Mouse (Mus musculus): ENCODE results near the gene Ube4b. TPM values are rescaled to one million over a fixed set of nuclear protein-coding genes. Genes with fewer than 3 reads are reported as not detected.

Gene Ube4b
- polyA plus RNA-seq, 1 experiment from 2014 or later, result 49.5 TPM

- Histone ChIP-seq H3K9me3 (ENCODE audit: control insufficient read depth, low read length) (no peaks in the 10 kb centered on the region), H3K4me2 (ENCODE audit: low read depth, severe bottlenecking) (no peak overlapping the region), H3K4me1 (ENCODE audit: control insufficient read depth, insufficient read depth, low read length) (no peaks in the 10 kb centered on the region), H3K36me3 (ENCODE audit: control insufficient read depth, insufficient read depth, low read length) (peaks cover 12% of the 10 kb centered on the region), H3K9ac (ENCODE audit: low read length) (no peak overlapping the region), H3K27me3 (ENCODE audit: control insufficient read depth, insufficient read depth, low read length) (no peaks in the 10 kb centered on the region), H3K27ac (replicated peaks; ENCODE audit: low read depth, low read length) (no peak overlapping the region), H3K4me3 (ENCODE audit: low read depth, low read length) (no peak overlapping the region)
- ATAC-seq (ENCODE audit: insufficient number of reproducible peaks, low FRiP score, low TSS enrichment, low read depth) (no peak), DNase-seq (ENCODE audit: low spot score) (no peak)
- 89% methylated on average over 9 of the region's 9 CpGs for WGBS
These were observed 89.2 kb downstream of the Ube4b start for GRCm38 (mm10) chr4:149337353-149337752.

GRCm38 (mm10) chr4:149336302-149336701 is 90.2 kb downstream of the Ube4b start:
- ATAC-seq (ENCODE audit: insufficient number of reproducible peaks, low FRiP score, low TSS enrichment, low read depth), result no peak
- H3K4me3 ChIP-seq (ENCODE audit: low read depth, low read length), result no peak overlapping the region
- H3K27me3 ChIP-seq (ENCODE audit: control insufficient read depth, insufficient read depth, low read length), result no peaks in the 10 kb centered on the region
- WGBS, result 93% methylated on average over 7 of the region's 7 CpGs
- no peak overlapping the region for H3K27ac ChIP-seq (replicated peaks; ENCODE audit: low read depth, low read length)
- DNase-seq (ENCODE audit: low spot score), result no peak
- no peaks in the 10 kb centered on the region for H3K9me3 ChIP-seq (ENCODE audit: control insufficient read depth, low read length)
- H3K36me3 ChIP-seq (ENCODE audit: control insufficient read depth, insufficient read depth, low read length), result peaks cover 15% of the 10 kb centered on the region
- H3K4me2 ChIP-seq (ENCODE audit: low read depth, severe bottlenecking), result no peak overlapping the region
- H3K4me1 ChIP-seq (ENCODE audit: control insufficient read depth, insufficient read depth, low read length), result no peaks in the 10 kb centered on the region
- H3K9ac ChIP-seq (ENCODE audit: low read length), result no peak overlapping the region

GRCm38 (mm10) chr4:149334881-149335280 is 91.7 kb downstream of the Ube4b start:
- Histone ChIP-seq H3K9ac (ENCODE audit: low read length) (no peak overlapping the region), H3K27ac (replicated peaks; ENCODE audit: low read depth, low read length) (no peak overlapping the region), H3K4me2 (ENCODE audit: low read depth, severe bottlenecking) (no peak overlapping the region), H3K4me3 (ENCODE audit: low read depth, low read length) (no peak overlapping the region), H3K27me3 (ENCODE audit: control insufficient read depth, insufficient read depth, low read length) (no peaks in the 10 kb centered on the region), H3K9me3 (ENCODE audit: control insufficient read depth, low read length) (no peaks in the 10 kb centered on the region), H3K4me1 (ENCODE audit: control insufficient read depth, insufficient read depth, low read length) (no peaks in the 10 kb centered on the region), H3K36me3 (ENCODE audit: control insufficient read depth, insufficient read depth, low read length) (peaks cover 29% of the 10 kb centered on the region)
- no peak for ATAC-seq (ENCODE audit: insufficient number of reproducible peaks, low FRiP score, low TSS enrichment, low read depth)
- DNase-seq (ENCODE audit: low spot score), result no peak
- 94% methylated on average over 11 of the region's 11 CpGs for WGBS

- H3K36me3 ChIP-seq (ENCODE audit: control insufficient read depth, insufficient read depth, low read length), result peaks cover 36% of the 10 kb centered on the region
- no peak overlapping the region for H3K27ac ChIP-seq (replicated peaks; ENCODE audit: low read depth, low read length)
- no peak for ATAC-seq (ENCODE audit: insufficient number of reproducible peaks, low FRiP score, low TSS enrichment, low read depth)
- H3K9me3 ChIP-seq (ENCODE audit: control insufficient read depth, low read length), result no peaks in the 10 kb centered on the region
- no peak for DNase-seq (ENCODE audit: low spot score)
- no peaks in the 10 kb centered on the region for H3K27me3 ChIP-seq (ENCODE audit: control insufficient read depth, insufficient read depth, low read length)
- no peak overlapping the region for H3K4me2 ChIP-seq (ENCODE audit: low read depth, severe bottlenecking)
- H3K9ac ChIP-seq (ENCODE audit: low read length), result no peak overlapping the region
- no peak overlapping the region for H3K4me3 ChIP-seq (ENCODE audit: low read depth, low read length)
- 91% methylated on average over 7 of the region's 7 CpGs for WGBS
- no peaks in the 10 kb centered on the region for H3K4me1 ChIP-seq (ENCODE audit: control insufficient read depth, insufficient read depth, low read length)
These were observed 93.8 kb downstream of the Ube4b start for GRCm38 (mm10) chr4:149332726-149333125.

GRCm38 (mm10) chr4:149330495-149330894 is 96.1 kb downstream of the Ube4b start:
- Histone ChIP-seq H3K4me1 (ENCODE audit: control insufficient read depth, insufficient read depth, low read length) (no peaks in the 10 kb centered on the region), H3K4me3 (ENCODE audit: low read depth, low read length) (no peak overlapping the region), H3K36me3 (ENCODE audit: control insufficient read depth, insufficient read depth, low read length) (peaks cover 39% of the 10 kb centered on the region), H3K27ac (replicated peaks; ENCODE audit: low read depth, low read length) (no peak overlapping the region), H3K4me2 (ENCODE audit: low read depth, severe bottlenecking) (no peak overlapping the region), H3K9ac (ENCODE audit: low read length) (no peak overlapping the region), H3K27me3 (ENCODE audit: control insufficient read depth, insufficient read depth, low read length) (no peaks in the 10 kb centered on the region), H3K9me3 (ENCODE audit: control insufficient read depth, low read length) (no peaks in the 10 kb centered on the region)
- ATAC-seq (ENCODE audit: insufficient number of reproducible peaks, low FRiP score, low TSS enrichment, low read depth), result no peak
- WGBS, result 96% methylated on average over 5 of the region's 5 CpGs
- no peak for DNase-seq (ENCODE audit: low spot score)

- Histone ChIP-seq H3K4me3 (ENCODE audit: low read depth, low read length) (no peak overlapping the region), H3K27ac (replicated peaks; ENCODE audit: low read depth, low read length) (no peak overlapping the region), H3K4me1 (ENCODE audit: control insufficient read depth, insufficient read depth, low read length) (no peaks in the 10 kb centered on the region), H3K27me3 (ENCODE audit: control insufficient read depth, insufficient read depth, low read length) (no peaks in the 10 kb centered on the region), H3K9ac (ENCODE audit: low read length) (no peak overlapping the region), H3K36me3 (ENCODE audit: control insufficient read depth, insufficient read depth, low read length) (peaks cover 34% of the 10 kb centered on the region), H3K4me2 (ENCODE audit: low read depth, severe bottlenecking) (no peak overlapping the region), H3K9me3 (ENCODE audit: control insufficient read depth, low read length) (no peaks in the 10 kb centered on the region)
- no peak for DNase-seq (ENCODE audit: low spot score)
- ATAC-seq (ENCODE audit: insufficient number of reproducible peaks, low FRiP score, low TSS enrichment, low read depth), result no peak
- WGBS, result 91% methylated on average over 4 of the region's 4 CpGs
These were observed 97.8 kb downstream of the Ube4b start for GRCm38 (mm10) chr4:149328735-149329134.

- WGBS, result 93% methylated on average over 7 of the region's 7 CpGs
- no peaks in the 10 kb centered on the region for H3K4me1 ChIP-seq (ENCODE audit: control insufficient read depth, insufficient read depth, low read length)
- H3K36me3 ChIP-seq (ENCODE audit: control insufficient read depth, insufficient read depth, low read length), result peaks cover 32% of the 10 kb centered on the region
- no peak for DNase-seq (ENCODE audit: low spot score)
- no peak for ATAC-seq (ENCODE audit: insufficient number of reproducible peaks, low FRiP score, low TSS enrichment, low read depth)
- H3K4me3 ChIP-seq (ENCODE audit: low read depth, low read length), result no peak overlapping the region
- H3K27ac ChIP-seq (replicated peaks; ENCODE audit: low read depth, low read length), result no peak overlapping the region
- no peaks in the 10 kb centered on the region for H3K27me3 ChIP-seq (ENCODE audit: control insufficient read depth, insufficient read depth, low read length)
- no peak overlapping the region for H3K9ac ChIP-seq (ENCODE audit: low read length)
- H3K4me2 ChIP-seq (ENCODE audit: low read depth, severe bottlenecking), result no peak overlapping the region
- H3K9me3 ChIP-seq (ENCODE audit: control insufficient read depth, low read length), result no peaks in the 10 kb centered on the region
These were observed 99.3 kb downstream of the Ube4b start for GRCm38 (mm10) chr4:149327281-149327680.

GRCm38 (mm10) chr4:149325411-149326162 is 101.0 kb downstream of the Ube4b start:
- Histone ChIP-seq H3K4me3 (ENCODE audit: low read depth, low read length) (no peak overlapping the region), H3K36me3 (ENCODE audit: control insufficient read depth, insufficient read depth, low read length) (peaks cover 18% of the 10 kb centered on the region), H3K4me1 (ENCODE audit: control insufficient read depth, insufficient read depth, low read length) (no peaks in the 10 kb centered on the region), H3K4me2 (ENCODE audit: low read depth, severe bottlenecking) (no peak overlapping the region), H3K27ac (replicated peaks; ENCODE audit: low read depth, low read length) (no peak overlapping the region), H3K9ac (ENCODE audit: low read length) (no peak overlapping the region), H3K9me3 (ENCODE audit: control insufficient read depth, low read length) (no peaks in the 10 kb centered on the region), H3K27me3 (ENCODE audit: control insufficient read depth, insufficient read depth, low read length) (no peaks in the 10 kb centered on the region)
- ATAC-seq (ENCODE audit: insufficient number of reproducible peaks, low FRiP score, low TSS enrichment, low read depth) (no peak), DNase-seq (ENCODE audit: low spot score) (no peak)
- WGBS, result 89% methylated on average over 10 of the region's 10 CpGs

GRCm38 (mm10) chr4:149323730-149324129 is 102.8 kb downstream of the Ube4b start:
- Histone ChIP-seq H3K36me3 (ENCODE audit: control insufficient read depth, insufficient read depth, low read length) (peaks cover 3% of the 10 kb centered on the region; the same call in 1 of the 2 replicates), H3K9ac (ENCODE audit: low read length) (no peak overlapping the region), H3K4me3 (ENCODE audit: low read depth, low read length) (no peak overlapping the region), H3K27ac (replicated peaks; ENCODE audit: low read depth, low read length) (no peak overlapping the region), H3K9me3 (ENCODE audit: control insufficient read depth, low read length) (no peaks in the 10 kb centered on the region), H3K4me1 (ENCODE audit: control insufficient read depth, insufficient read depth, low read length) (no peaks in the 10 kb centered on the region), H3K4me2 (ENCODE audit: low read depth, severe bottlenecking) (no peak overlapping the region), H3K27me3 (ENCODE audit: control insufficient read depth, insufficient read depth, low read length) (no peaks in the 10 kb centered on the region)
- ATAC-seq (ENCODE audit: insufficient number of reproducible peaks, low FRiP score, low TSS enrichment, low read depth), result no peak
- DNase-seq (ENCODE audit: low spot score), result no peak
- WGBS, result 84% methylated on average over 16 of the region's 16 CpGs

All from limb, embryonic 11.5 days (tissue).